ENCODE assay signal across 10 mouse cellular contexts in genomic region chr15:101704066-101704465, GRCm38 (mm10). TPM values are rescaled to one million over a fixed set of nuclear protein-coding genes. Genes with fewer than 3 reads are reported as not detected.
DNase-seq lines count a peak whose midpoint lies in the region; ATAC-seq and TF ChIP-seq lines count a peak whose summit lies in the region.
"Had no signal": no experiment of that assay in that cellular context is flagged by ENCODE, and none has a peak within 500 bp of the region (broad histone marks: within the 10 kb centered on the region; RNA-seq: fewer than 3 reads in every experiment).

No protein-coding gene starts in this region.

- no peak overlapping the region for H3K27ac ChIP-seq in kidney, embryonic 16.5 days (ENCODE audit: low read length)
- H3K27ac ChIP-seq in thymus, adult 2 months (ENCODE audit: control insufficient read depth, insufficient read depth, low read length) = no peak overlapping the region
- no peak overlapping the region for H3K27ac ChIP-seq in small intestine, adult 2 months (ENCODE audit: insufficient read depth, low read depth, low read length)
- H3K27ac ChIP-seq: forebrain, embryonic 15.5 days had no signal

- H3K27me3 ChIP-seq in kidney, embryonic 16.5 days (ENCODE audit: insufficient read depth, low read length) = no peaks in the 10 kb centered on the region; the same call in 1 of the 2 replicates
- no peaks in the 10 kb centered on the region for H3K27me3 ChIP-seq in thymus, adult 2 months (ENCODE audit: control insufficient read depth, insufficient read depth, low read length)
- H3K27me3 ChIP-seq in small intestine, adult 2 months (ENCODE audit: control insufficient read depth, insufficient read depth, low read length) = no peaks in the 10 kb centered on the region
- H3K27me3 ChIP-seq: forebrain, embryonic 15.5 days had no signal

- no peaks in the 10 kb centered on the region for H3K9me3 ChIP-seq in kidney, embryonic 16.5 days (ENCODE audit: low read length)
- H3K9me3 ChIP-seq: forebrain, embryonic 15.5 days had no signal

- 66% methylated on average over 4 of the region's 4 CpGs for WGBS in kidney, embryonic 16.5 days
- 71% methylated on average over 4 of the region's 4 CpGs for WGBS in thymus, adult 2 months
- 68% methylated on average over 4 of the region's 4 CpGs for WGBS in small intestine, adult 2 months

- TF ChIP-seq POLR2A in thymus, adult 2 months (IDR thresholded peaks at IDR 0.05; ENCODE audit: control insufficient read depth, extremely low read depth, insufficient read depth, low read length, poor library complexity) = no peak
- no peak for TF ChIP-seq POLR2A in small intestine, adult 2 months (IDR thresholded peaks at IDR 0.05; ENCODE audit: low read depth, low read length)

- H3K4me3 ChIP-seq in kidney, embryonic 16.5 days (ENCODE audit: low read length) = no peak overlapping the region
- no peak overlapping the region for H3K4me3 ChIP-seq in thymus, adult 2 months (ENCODE audit: control insufficient read depth, insufficient read depth, low read length)
- H3K4me3 ChIP-seq in small intestine, adult 2 months (ENCODE audit: low read depth, low read length) = no peak overlapping the region
- H3K4me3 ChIP-seq: forebrain, embryonic 15.5 days had no signal

- peak; percentile 13 for DNase-seq in kidney, adult 9 months
- peak; percentile 6 for DNase-seq in thymus, adult 2 months
- no peak for DNase-seq in thymus, postnatal 36 days
- peak; percentile 65 for DNase-seq in embryo, embryonic 10 days (ENCODE audit: low spot score)
- no peak for DNase-seq in spleen, postnatal 10 days (ENCODE audit: low spot score in 2 of 2)

- TF ChIP-seq CTCF in thymus, adult 2 months (IDR thresholded peaks at IDR 0.05; ENCODE audit: borderline replicate concordance, control insufficient read depth, extremely low read depth, insufficient read depth, low read length, poor library complexity) = no peak
- TF ChIP-seq CTCF in small intestine, adult 2 months (IDR thresholded peaks at IDR 0.05; ENCODE audit: extremely low read depth, insufficient read length, insufficient replicate concordance, low read depth, low read length) = peak; percentile 25; the same call in 1 of the 2 replicates

- no peaks in the 10 kb centered on the region for H3K4me1 ChIP-seq in kidney, embryonic 16.5 days (ENCODE audit: insufficient read depth, low read length)
- no peaks in the 10 kb centered on the region for H3K4me1 ChIP-seq in thymus, adult 2 months (replicated peaks; ENCODE audit: control insufficient read depth, insufficient read depth, low read length)
- H3K4me1 ChIP-seq in small intestine, adult 2 months (ENCODE audit: control insufficient read depth, insufficient read depth, insufficient read length, low read length) = no peaks in the 10 kb centered on the region
- H3K4me1 ChIP-seq: forebrain, embryonic 15.5 days had no signal

- ATAC-seq in kidney, embryonic 16.5 days (ENCODE audit: low FRiP score, low TSS enrichment) = no peak
- ATAC-seq: forebrain, embryonic 15.5 days had no signal

- H3K9ac ChIP-seq in kidney, embryonic 16.5 days (replicated peaks; ENCODE audit: low read length) = no peak overlapping the region
- H3K9ac ChIP-seq: forebrain, embryonic 15.5 days had no signal

- no peak overlapping the region for H3K4me2 ChIP-seq in kidney, embryonic 16.5 days (replicated peaks; ENCODE audit: low read depth, low read length)
- H3K4me2 ChIP-seq: forebrain, embryonic 15.5 days had no signal

- H3K36me3 ChIP-seq in kidney, embryonic 16.5 days (ENCODE audit: insufficient read depth, low read length) = no peaks in the 10 kb centered on the region
- H3K36me3 ChIP-seq in thymus, adult 2 months (ENCODE audit: control insufficient read depth, insufficient read depth, low read length) = no peaks in the 10 kb centered on the region
- no peaks in the 10 kb centered on the region for H3K36me3 ChIP-seq in small intestine, adult 2 months (ENCODE audit: control insufficient read depth, insufficient read depth, low read length)
- H3K36me3 ChIP-seq: forebrain, embryonic 15.5 days had no signal

RNA-seq across cellular contexts. Expression of gene Krt5, which starts 8.6 kb away (rescaled TPM):
- polyA plus RNA-seq in kidney, embryonic 16.5 days (2015; fragmentation: Nextera tagmentation; extraction: Ambion mirVana) = 0.26 and 0.67 TPM in 2 replicates
- polyA plus RNA-seq in thymus, adult 2 months (2012; rRNA removed) = 154 and 184 TPM in 2 replicates
- 0.15 and 0.43 TPM in 2 replicates for polyA plus RNA-seq in small intestine, adult 2 months (2012; rRNA removed)

RNA-seq across cellular contexts. Expression of gene Krt6a, which starts 10.0 kb away (rescaled TPM):
- polyA plus RNA-seq in kidney, embryonic 16.5 days (2015; fragmentation: Nextera tagmentation; extraction: Ambion mirVana) = 0.10 and 0.49 TPM in 2 replicates
- polyA plus RNA-seq in thymus, adult 2 months (2012; rRNA removed) = 2.3 and 2.4 TPM in 2 replicates
- not detected in 2 replicates for polyA plus RNA-seq in small intestine, adult 2 months (2012; rRNA removed)
- polyA plus RNA-seq: forebrain, embryonic 15.5 days; large intestine, adult 2 months had no signal

RNA-seq across cellular contexts. Expression of gene Krt6b, which starts 24.0 kb away (rescaled TPM):
- not detected in 2 replicates for polyA plus RNA-seq in kidney, embryonic 16.5 days (2015; fragmentation: Nextera tagmentation; extraction: Ambion mirVana)
- 0.68 and 1.1 TPM in 2 replicates for polyA plus RNA-seq in thymus, adult 2 months (2012; rRNA removed)
- 0.08 TPM in 1 of 2 replicates, not detected in the other for polyA plus RNA-seq in small intestine, adult 2 months (2012; rRNA removed)
- polyA plus RNA-seq: forebrain, embryonic 15.5 days; large intestine, adult 2 months; stomach, embryonic 14.5 days had no signal

RNA-seq across cellular contexts. Expression of gene Krt71, which starts 38.8 kb away (rescaled TPM):
- polyA plus RNA-seq in kidney, embryonic 16.5 days (2015; fragmentation: Nextera tagmentation; extraction: Ambion mirVana) = not detected in 2 replicates
- polyA plus RNA-seq in thymus, adult 2 months (2012; rRNA removed) = 1.5 and 2.0 TPM in 2 replicates
- not detected in 2 replicates for polyA plus RNA-seq in small intestine, adult 2 months (2012; rRNA removed)
- polyA plus RNA-seq: forebrain, embryonic 15.5 days; large intestine, adult 2 months; stomach, embryonic 14.5 days had no signal

RNA-seq across cellular contexts. Expression of gene Gm5478, which starts 56.9 kb away (rescaled TPM):
- polyA plus RNA-seq in kidney, embryonic 16.5 days (2015; fragmentation: Nextera tagmentation; extraction: Ambion mirVana) = not detected in 2 replicates
- not detected in 2 replicates for polyA plus RNA-seq in thymus, adult 2 months (2012; rRNA removed)
- not detected in 2 replicates for polyA plus RNA-seq in small intestine, adult 2 months (2012; rRNA removed)
- polyA plus RNA-seq: forebrain, embryonic 15.5 days; large intestine, adult 2 months; stomach, embryonic 14.5 days had no signal

Comparison
In these comparisons a context has a peak if more than half of its experiments do, and no peak if none do; other contexts are left out.
1. DNase-seq: peak in kidney, adult 9 months (single experiment), thymus, adult 2 months (single experiment) and embryo, embryonic 10 days (single experiment); none in thymus, postnatal 36 days (0 of 2) and spleen, postnatal 10 days (0 of 2).
2. RNA of gene Krt5, which starts 8.6 kb away (polyA plus RNA-seq): 154 to 184 TPM in thymus, adult 2 months; 0.26 to 0.67 TPM in kidney, embryonic 16.5 days and 0.15 to 0.43 TPM in small intestine, adult 2 months; every median in the first group is over 10 times any median in the second.